Mouse (Mus musculus) macrophage (primary cell): ENCODE results near the gene Camta1. TPM values are rescaled to one million over a fixed set of nuclear protein-coding genes. Genes with fewer than 3 reads are reported as not detected.
"Not testable (repeated sequence)": the region's sequence is repeated elsewhere in the genome, so short reads cannot be mapped to it uniquely, and the experiment has no call there.

Source experiments
- H3K27ac ChIP-seq: fragments of 350-480 bp; formaldehyde crosslinking; 2 replicates; pipeline ENCODE4 v1.9.0; 2021
- H3K36me3 ChIP-seq: fragments of 350-480 bp; formaldehyde crosslinking; 2 replicates; pipeline ENCODE4 v1.9.0; 2021; ENCODE audit errors: inconsistent target
- H3K4me3 ChIP-seq: fragments of 350-480 bp; formaldehyde crosslinking; 2 replicates; pipeline ENCODE4 v1.9.0; 2021; ENCODE audit errors: inconsistent target
- H3K79me2 ChIP-seq: fragments of 350-480 bp; formaldehyde crosslinking; 2 replicates; pipeline ENCODE4 v1.9.0; 2021; ENCODE audit errors: inconsistent target
- WGBS: methylation state at CpG from one replicate; pipeline ENCODE4 v1.1.7; 2026; ENCODE audit warnings: inconsistent platforms; ENCODE audit not compliant: missing documents; 5-methylcytosine and 5-hydroxymethylcytosine counted together
- polyA plus RNA-seq: library from polyadenylated mRNA; stranded (reverse); fragments of 250-400 nt; gene quantifications from 3 replicates; pipeline ENCODE4 v1.2.4, GENCODE M21; 2018; ENCODE audit warnings: inconsistent platforms

Camta1 gene
- polyA plus RNA-seq, 1 experiment from 2014 or later = 8.7 TPM

- Histone ChIP-seq H3K4me3 (no peak overlapping the region), H3K79me2 (no peaks in the 10 kb centered on the region), H3K36me3 (no peaks in the 10 kb centered on the region), H3K27ac (no peak overlapping the region)
- 43% methylated on average over 12 of the region's 14 CpGs for WGBS
These were observed 934.6 kb downstream of the Camta1 start for GRCm38 (mm10) chr4:150926924-150927705.

DNA sequence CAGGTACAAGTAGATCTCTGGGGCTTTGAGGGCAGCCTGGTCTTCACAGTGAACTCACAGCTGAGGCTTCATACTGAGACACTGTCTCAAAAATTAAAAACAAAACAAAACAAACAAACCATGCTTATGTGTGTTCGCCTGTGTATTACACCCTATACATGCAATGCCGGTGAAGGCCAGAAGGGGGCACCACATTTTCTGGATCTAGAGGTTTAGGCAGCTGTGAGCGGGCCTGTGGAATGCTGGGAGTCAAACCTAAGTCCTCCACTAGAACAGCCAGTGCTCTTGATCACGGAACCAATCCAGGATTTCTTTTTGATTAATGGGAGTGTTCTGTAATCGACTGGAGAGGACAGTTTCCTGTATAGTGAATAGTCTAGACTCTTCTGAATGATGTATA is 935.8 kb downstream of the Camta1 start:
- Histone ChIP-seq H3K79me2 (no peaks in the 10 kb centered on the region), H3K27ac (no peak overlapping the region), H3K4me3 (no peak overlapping the region), H3K36me3 (no peaks in the 10 kb centered on the region)
- WGBS = 57% methylated on average over 5 of the region's 5 CpGs

DNA sequence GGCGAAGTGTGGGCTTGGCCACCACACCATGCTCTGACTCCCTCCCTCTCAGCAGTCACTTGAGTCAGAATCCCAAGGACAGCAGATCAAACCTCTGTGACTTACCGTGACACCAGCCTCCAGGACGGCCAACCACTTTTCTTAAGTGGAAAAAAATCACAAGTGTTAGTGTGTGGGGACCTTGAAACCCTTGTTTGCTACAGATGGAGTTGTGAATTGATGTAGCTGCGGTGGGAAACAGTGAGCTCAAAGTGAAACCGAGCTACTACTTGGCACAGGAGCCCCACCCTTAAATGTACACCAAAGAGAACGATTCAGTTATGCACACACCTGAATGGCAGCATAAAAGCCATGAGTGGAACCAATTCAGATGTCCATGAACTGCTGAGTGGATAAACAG is 936.7 kb downstream of the Camta1 start:
- 92% methylated on average over 6 of the region's 6 CpGs for WGBS
- no peaks in the 10 kb centered on the region for H3K36me3 ChIP-seq

GRCm38 (mm10) chr4:150924308-150924707 is 937.4 kb downstream of the Camta1 start:
- Histone ChIP-seq H3K27ac (no peak overlapping the region), H3K79me2 (no peaks in the 10 kb centered on the region), H3K36me3 (no peaks in the 10 kb centered on the region), H3K4me3 (no peak overlapping the region)
- WGBS = 56% methylated on average over 13 of the region's 13 CpGs

More for the DNA sequence above, 936.7 kb downstream of the Camta1 start:
- Histone ChIP-seq H3K4me3 (no peak overlapping the region), H3K27ac (no peak overlapping the region), H3K79me2 (no peaks in the 10 kb centered on the region)

DNA sequence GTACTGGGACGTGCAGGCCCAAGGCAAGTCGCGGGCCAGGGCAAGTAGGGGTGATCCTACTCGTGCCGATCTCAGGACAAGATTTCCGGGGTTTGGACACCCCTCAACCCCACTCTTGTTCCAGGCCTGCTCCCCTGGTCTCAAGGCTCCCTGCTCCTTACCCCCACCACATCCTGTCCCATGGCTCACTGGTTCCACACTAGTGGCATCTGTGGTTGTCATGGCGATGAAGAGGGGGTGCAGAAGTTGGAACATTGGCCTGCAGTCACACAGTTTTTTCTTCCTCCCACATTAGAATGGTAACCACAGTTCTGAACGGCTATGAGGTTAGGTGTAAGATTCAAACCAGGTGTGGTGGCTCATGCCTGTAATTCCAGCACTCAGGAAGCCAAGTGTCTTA is 940.5 kb downstream of the Camta1 start:
- H3K79me2 ChIP-seq = no peaks in the 10 kb centered on the region
- H3K27ac ChIP-seq = no peak overlapping the region
- no peak overlapping the region for H3K4me3 ChIP-seq
- no peaks in the 10 kb centered on the region for H3K36me3 ChIP-seq
- WGBS = 84% methylated on average over 8 of the region's 8 CpGs

GRCm38 (mm10) chr4:150917336-150918027 is 944.2 kb downstream of the Camta1 start:
- H3K27ac ChIP-seq = no peak overlapping the region
- whole genome bisulfite sequencing = 75% methylated on average over 6 of the region's 8 CpGs
- no peaks in the 10 kb centered on the region for H3K79me2 ChIP-seq
- H3K4me3 ChIP-seq = no peak overlapping the region
- no peaks in the 10 kb centered on the region for H3K36me3 ChIP-seq

GRCm38 (mm10) chr4:150915181-150915906 is 946.3 kb downstream of the Camta1 start:
- Histone ChIP-seq H3K27ac (peak overlapping the region; percentile 75), H3K4me3 (peak overlapping the region; percentile 70), H3K79me2 (no peaks in the 10 kb centered on the region), H3K36me3 (no peaks in the 10 kb centered on the region)
- WGBS = 65% methylated on average over 10 of the region's 10 CpGs

GRCm38 (mm10) chr4:150914290-150914733 is 947.4 kb downstream of the Camta1 start, which contains the start of the genes Park7 and Tnfrsf9:
Gene Park7, minus strand, starts transcription at chr4:150914437.
Gene Tnfrsf9, plus strand, starts transcription at chr4:150914562.
- WGBS = under 1% methylated on average over 46 of the region's 48 CpGs
- H3K4me3 ChIP-seq = peak within 1 kb of the TSS; percentile 70
- H3K79me2 ChIP-seq = no peaks in the 10 kb centered on the region
- peak within 1 kb of the TSS; percentile 85 for H3K27ac ChIP-seq
- no peaks in the 10 kb centered on the region for H3K36me3 ChIP-seq

GRCm38 (mm10) chr4:150913743-150914142 is 947.9 kb downstream of the Camta1 start:
- Histone ChIP-seq H3K36me3 (no peaks in the 10 kb centered on the region), H3K27ac (peak overlapping the region; percentile 85), H3K79me2 (peaks cover 5% of the 10 kb centered on the region), H3K4me3 (peak overlapping the region; percentile 70)
- 13% methylated on average over 12 of the region's 12 CpGs for WGBS

- WGBS = 94% methylated on average over 19 of the region's 19 CpGs
- H3K36me3 ChIP-seq = peaks cover 16% of the 10 kb centered on the region; the same call in 1 of the 2 replicates
- H3K4me3 ChIP-seq = no peak overlapping the region
- H3K27ac ChIP-seq = peak overlapping the region; percentile 32; the same call in 1 of the 2 replicates
- H3K79me2 ChIP-seq = peaks cover 22% of the 10 kb centered on the region
These were observed 951.3 kb downstream of the Camta1 start for GRCm38 (mm10) chr4:150910164-150910951.

- 3% methylated on average over 52 of the region's 56 CpGs for WGBS
- peaks cover 22% of the 10 kb centered on the region for H3K79me2 ChIP-seq
- H3K4me3 ChIP-seq = peak overlapping the region; percentile 68
- H3K36me3 ChIP-seq = peaks cover 20% of the 10 kb centered on the region; the same call in 1 of the 2 replicates
- peak overlapping the region; percentile 45 for H3K27ac ChIP-seq
These were observed 952.1 kb downstream of the Camta1 start for GRCm38 (mm10) chr4:150909451-150910156.

DNA sequence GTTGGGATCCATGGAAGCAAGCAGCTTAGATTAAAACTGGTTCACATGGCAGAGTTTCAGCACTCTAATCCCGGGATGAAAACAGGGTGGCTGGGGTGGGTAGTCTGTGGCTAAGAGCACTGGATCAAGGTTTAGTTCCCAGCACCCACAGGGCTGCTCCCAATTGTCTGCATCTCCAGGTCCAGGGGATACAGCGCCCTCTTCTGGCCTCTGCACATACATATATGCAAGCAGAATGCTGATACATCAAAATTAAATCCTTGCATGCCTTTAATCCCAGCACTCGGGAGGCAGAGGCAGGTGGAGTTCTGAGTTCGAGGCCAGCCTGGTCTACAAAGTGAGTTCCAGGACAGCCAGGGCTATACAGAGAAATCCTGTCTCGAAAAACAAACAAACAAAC is 953.2 kb downstream of the Camta1 start:
- Histone ChIP-seq H3K36me3 (peaks cover 27% of the 10 kb centered on the region; the same call in 1 of the 2 replicates), H3K4me3 (peak overlapping the region; percentile 68; the same call in 1 of the 2 replicates), H3K79me2 (peaks cover 22% of the 10 kb centered on the region)
- 74% methylated on average over 2 of the region's 5 CpGs for WGBS
- not testable (repeated sequence) for H3K27ac ChIP-seq

- peaks cover 22% of the 10 kb centered on the region for H3K79me2 ChIP-seq
- WGBS = 93% methylated on average over 8 of the region's 8 CpGs
- H3K4me3 ChIP-seq = no peak overlapping the region
- peaks cover 41% of the 10 kb centered on the region; the same call in 1 of the 2 replicates for H3K36me3 ChIP-seq
- H3K27ac ChIP-seq = no peak overlapping the region
These were observed 954.6 kb downstream of the Camta1 start for GRCm38 (mm10) chr4:150907099-150907498.
